Comparison of ENCODE assay signal across 13 mouse cellular contexts in the genomic region with DNA sequence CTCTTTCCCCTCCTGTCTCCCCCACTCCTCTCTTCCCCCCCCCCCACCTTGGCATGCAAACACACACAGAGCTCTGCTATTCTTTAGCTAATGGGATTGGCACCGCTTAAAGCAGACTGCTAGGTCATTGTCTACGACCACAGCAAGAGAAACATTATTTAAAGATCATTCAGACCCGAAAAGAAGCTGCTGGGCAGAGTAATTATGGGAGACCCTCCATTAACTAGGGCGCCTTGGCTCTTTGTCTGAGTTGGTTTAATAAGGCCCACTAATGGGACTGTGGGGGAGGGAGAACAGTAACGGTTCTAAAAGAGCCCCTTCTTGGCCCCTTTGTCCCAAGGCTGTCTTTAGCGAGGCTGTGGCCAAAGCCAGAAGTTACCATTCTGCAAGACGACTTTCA. TPM values are rescaled to one million over a fixed set of nuclear protein-coding genes. Genes with fewer than 3 reads are reported as not detected.
DNase-seq lines count a peak whose midpoint lies in the region; ATAC-seq and TF ChIP-seq lines count a peak whose summit lies in the region.
"Had no signal": no experiment of that assay in that cellular context is flagged by ENCODE, and none has a peak within 500 bp of the region (broad histone marks: within the 10 kb centered on the region; RNA-seq: fewer than 3 reads in every experiment).

No protein-coding gene starts in this region.

- H3K36me3 ChIP-seq in forebrain, postnatal 0 days (ENCODE audit: insufficient read depth), result no peaks in the 10 kb centered on the region
- H3K36me3 ChIP-seq in limb, embryonic 14.5 days (ENCODE audit: control insufficient read depth, insufficient read depth, low read length), result no peaks in the 10 kb centered on the region
- no peaks in the 10 kb centered on the region for H3K36me3 ChIP-seq in neural tube, embryonic 13.5 days
- H3K36me3 ChIP-seq: limb, embryonic 13.5 days had no signal

- TF ChIP-seq POLR2A in limb, embryonic 14.5 days (IDR thresholded peaks at IDR 0.05; ENCODE audit: borderline replicate concordance, extremely low read depth, insufficient read depth, insufficient read length), result no peak

- peak; percentile 20 for DNase-seq in embryo, embryonic 9.5 days (ENCODE audit: extremely low spot score)
- DNase-seq in forebrain, postnatal 0 days, result peak; percentile 38
- peak; percentile 5 for DNase-seq in limb, embryonic 14.5 days (ENCODE audit: low spot score)
- DNase-seq in ovary, postnatal 14 days (ENCODE audit: low spot score), result no peak
- DNase-seq in heart, adult 18-20 months, result no peak
- DNase-seq in adrenal gland, postnatal 14 days, result no peak
- DNase-seq in cerebellum, adult 11-12 months, result no peak
- DNase-seq: cerebellum, postnatal 36 days; layer of hippocampus, adult 9-11 months had no signal

- WGBS in forebrain, postnatal 0 days, result 6% methylated on average over 7 of the region's 7 CpGs
- WGBS in limb, embryonic 14.5 days, result 26% methylated on average over 7 of the region's 7 CpGs
- WGBS in neural tube, embryonic 13.5 days, result 5% methylated on average over 7 of the region's 7 CpGs

- peak; percentile 83 for ATAC-seq in forebrain, postnatal 0 days
- no peak for ATAC-seq in limb, embryonic 14.5 days (ENCODE audit: low FRiP score, low read depth)
- ATAC-seq in neural tube, embryonic 13.5 days (ENCODE audit: low read depth), result peak; percentile 67

- no peak overlapping the region for H3K4me2 ChIP-seq in forebrain, postnatal 0 days (ENCODE audit: low read depth)
- no peak overlapping the region for H3K4me2 ChIP-seq in limb, embryonic 14.5 days (replicated peaks; ENCODE audit: low read depth, low read length, severe bottlenecking)
- peak overlapping the region; percentile 11; the same call in 1 of the 2 replicates for H3K4me2 ChIP-seq in neural tube, embryonic 13.5 days
- H3K4me2 ChIP-seq: limb, embryonic 13.5 days had no signal

- H3K4me3 ChIP-seq in forebrain, postnatal 0 days (ENCODE audit: low read depth, low read length), result no peak overlapping the region
- H3K4me3 ChIP-seq in limb, embryonic 14.5 days (replicated peaks; ENCODE audit: low read length), result no peak overlapping the region
- no peak overlapping the region for H3K4me3 ChIP-seq in neural tube, embryonic 13.5 days
- H3K4me3 ChIP-seq: limb, embryonic 13.5 days had no signal

- TF ChIP-seq CTCF in forebrain, postnatal 0 days (IDR thresholded peaks at IDR 0.05; ENCODE audit: low read depth), result no peak

- no peak overlapping the region for H3K9ac ChIP-seq in forebrain, postnatal 0 days
- H3K9ac ChIP-seq in limb, embryonic 14.5 days (ENCODE audit: low read depth, low read length, severe bottlenecking), result no peak overlapping the region
- H3K9ac ChIP-seq in neural tube, embryonic 13.5 days, result no peak overlapping the region
- H3K9ac ChIP-seq: limb, embryonic 13.5 days had no signal

- no peaks in the 10 kb centered on the region for H3K4me1 ChIP-seq in forebrain, postnatal 0 days (ENCODE audit: insufficient read depth)
- H3K4me1 ChIP-seq in limb, embryonic 14.5 days (ENCODE audit: control insufficient read depth, insufficient read depth, low read length), result no peaks in the 10 kb centered on the region
- H3K4me1 ChIP-seq in neural tube, embryonic 13.5 days (replicated peaks), result peaks cover 27% of the 10 kb centered on the region

- peaks cover 8% of the 10 kb centered on the region; the same call in 1 of the 2 replicates for H3K27me3 ChIP-seq in forebrain, postnatal 0 days (ENCODE audit: insufficient read depth, low read length)
- H3K27me3 ChIP-seq in limb, embryonic 14.5 days (ENCODE audit: control insufficient read depth, insufficient read depth, low read length), result no peaks in the 10 kb centered on the region
- H3K27me3 ChIP-seq in neural tube, embryonic 13.5 days, result no peaks in the 10 kb centered on the region
- H3K27me3 ChIP-seq: limb, embryonic 13.5 days had no signal

- H3K9me3 ChIP-seq in forebrain, postnatal 0 days (ENCODE audit: low read length), result no peaks in the 10 kb centered on the region
- no peaks in the 10 kb centered on the region for H3K9me3 ChIP-seq in limb, embryonic 14.5 days (ENCODE audit: control insufficient read depth, low read length)
- H3K9me3 ChIP-seq in neural tube, embryonic 13.5 days, result no peaks in the 10 kb centered on the region
- H3K9me3 ChIP-seq: limb, embryonic 13.5 days had no signal

- no peak overlapping the region for H3K27ac ChIP-seq in forebrain, postnatal 0 days (ENCODE audit: low read depth, low read length)
- H3K27ac ChIP-seq in limb, embryonic 14.5 days (replicated peaks; ENCODE audit: low read depth, low read length), result no peak overlapping the region
- 0 out of 2 replicates have a peak overlapping the region, but pooled peaks have one; percentile 42 for H3K27ac ChIP-seq in neural tube, embryonic 13.5 days (replicated peaks)
- H3K27ac ChIP-seq: limb, embryonic 13.5 days had no signal

RNA-seq across cellular contexts. Expression of a gene that starts 18.7 kb away (rescaled TPM):
- 9.9 and 13.2 TPM in 2 replicates for total RNA-seq in forebrain, postnatal 0 days (2014; rRNA removed)
- polyA plus RNA-seq in forebrain, postnatal 0 days (2015; fragmentation: Nextera tagmentation; extraction: Ambion mirVana), result 2.5 and 5.3 TPM in 2 replicates
- polyA plus RNA-seq in limb, embryonic 14.5 days (2012; rRNA removed), result 3.7 and 3.9 TPM in 2 replicates
- 6.0 and 8.0 TPM in 2 replicates for polyA plus RNA-seq in limb, embryonic 14.5 days (2014; fragmentation: Nextera tagmentation; extraction: Ambion mirVana)
- 9.8 and 13.7 TPM in 2 replicates for polyA plus RNA-seq in neural tube, embryonic 13.5 days (2015; fragmentation: Nextera tagmentation; extraction: Ambion mirVana)
- total RNA-seq in heart, adult 18-20 months (2021), result 1 to 10 TPM; 6.6 to 7.1 TPM
- total RNA-seq in adrenal gland, postnatal 14 days (2021), result 19.2 and 20.4 TPM in 2 replicates

RNA-seq across cellular contexts. Expression of a gene that starts 57.2 kb away (rescaled TPM):
- not detected in 2 replicates for total RNA-seq in forebrain, postnatal 0 days (2014; rRNA removed)
- not detected in 2 replicates for polyA plus RNA-seq in forebrain, postnatal 0 days (2015; fragmentation: Nextera tagmentation; extraction: Ambion mirVana)
- 0.08 TPM in 2 replicates for polyA plus RNA-seq in limb, embryonic 14.5 days (2012; rRNA removed)
- polyA plus RNA-seq in limb, embryonic 14.5 days (2014; fragmentation: Nextera tagmentation; extraction: Ambion mirVana), result 0.23 TPM in 1 of 2 replicates, not detected in the other
- 0.21 TPM in 1 of 2 replicates, not detected in the other for polyA plus RNA-seq in neural tube, embryonic 13.5 days (2015; fragmentation: Nextera tagmentation; extraction: Ambion mirVana)
- total RNA-seq in heart, adult 18-20 months (2021), result under 1 TPM in 1 of 2 experiments, not detected in 1; 0.21 TPM
- total RNA-seq in adrenal gland, postnatal 14 days (2021), result 426 and 514 TPM in 2 replicates
- total RNA-seq: granulocyte monocyte progenitor cell, adult 5-6 weeks; monocyte, adult 5-6 weeks had no signal

Comparison
In these comparisons a context has a peak if more than half of its experiments do, and no peak if none do; other contexts are left out.
1. DNase-seq: peak in embryo, embryonic 9.5 days (single experiment), forebrain, postnatal 0 days (single experiment) and limb, embryonic 14.5 days (single experiment); none in ovary, postnatal 14 days (single experiment), heart, adult 18-20 months (0 of 2), adrenal gland, postnatal 14 days (single experiment) and cerebellum, adult 11-12 months (single experiment).
2. RNA of a gene that starts 57.2 kb away (total RNA-seq): 426 to 514 TPM in adrenal gland, postnatal 14 days; 0.21 TPM in heart, adult 18-20 months and not detected in forebrain, postnatal 0 days; every median in the first group is over 100 times any median in the second.